Mouse (Mus musculus): ENCODE measurements around the gene Erp44.

GRCm38 (mm10) chr4:48322095-48322494 is 42.7 kb upstream of the Erp44 start:
- TF ChIP-seq CTCF (conservative IDR thresholded peaks at IDR 0.05; ENCODE audit: low read length) (no peak), NANOG (IDR thresholded peaks at IDR 0.05; ENCODE audit: borderline replicate concordance, low read length) (no peak)

All from E14TG2a.4 (cell line).